Mouse (Mus musculus): ENCODE results near the gene B3galt4. TPM values are rescaled to one million over a fixed set of nuclear protein-coding genes. Genes with fewer than 3 reads are reported as not detected.
"Not testable (repeated sequence)": the region's sequence is repeated elsewhere in the genome, so short reads cannot be mapped to it uniquely, and the experiment has no call there.

The B3galt4 gene
- polyA plus RNA-seq, 1 experiment from 2014 or later = 8.3 TPM

DNA sequence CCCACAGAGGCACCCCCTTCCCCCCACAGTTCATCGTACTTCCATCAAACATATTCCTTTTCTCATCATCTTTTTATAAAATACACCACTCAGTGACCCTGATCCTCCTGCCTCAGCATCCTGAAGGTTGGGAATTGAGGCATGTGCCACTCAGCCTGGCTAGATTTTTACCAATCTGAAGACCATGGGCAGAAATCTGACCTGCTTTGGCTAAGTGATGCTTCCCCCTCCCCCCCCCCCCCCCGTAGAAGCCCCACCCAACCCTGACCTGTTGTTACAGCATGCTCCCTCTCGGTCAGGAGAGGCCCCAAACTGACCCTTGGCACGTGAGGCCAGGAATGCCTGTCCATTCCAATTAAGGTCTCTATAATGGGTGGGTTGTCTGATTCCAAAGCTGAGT, 46.5 kb downstream of the B3galt4 start, which contains the start of gene Platr17:
TSS of gene Platr17 (plus strand) at position 301 of the 400 bp plus-strand sequence.
- H3K9ac ChIP-seq; ATAC-seq (ENCODE audit: insufficient number of reproducible peaks, low FRiP score, low TSS enrichment, low read depth); H3K36me3 ChIP-seq; H3K4me2 ChIP-seq; H3K27me3 ChIP-seq; H3K9me3 ChIP-seq; H3K4me3 ChIP-seq; H3K27ac ChIP-seq: not testable (repeated sequence)
- peaks cover 12% of the 10 kb centered on the region for H3K4me1 ChIP-seq
- WGBS = 50% methylated on average over 3 of the region's 4 CpGs

DNA sequence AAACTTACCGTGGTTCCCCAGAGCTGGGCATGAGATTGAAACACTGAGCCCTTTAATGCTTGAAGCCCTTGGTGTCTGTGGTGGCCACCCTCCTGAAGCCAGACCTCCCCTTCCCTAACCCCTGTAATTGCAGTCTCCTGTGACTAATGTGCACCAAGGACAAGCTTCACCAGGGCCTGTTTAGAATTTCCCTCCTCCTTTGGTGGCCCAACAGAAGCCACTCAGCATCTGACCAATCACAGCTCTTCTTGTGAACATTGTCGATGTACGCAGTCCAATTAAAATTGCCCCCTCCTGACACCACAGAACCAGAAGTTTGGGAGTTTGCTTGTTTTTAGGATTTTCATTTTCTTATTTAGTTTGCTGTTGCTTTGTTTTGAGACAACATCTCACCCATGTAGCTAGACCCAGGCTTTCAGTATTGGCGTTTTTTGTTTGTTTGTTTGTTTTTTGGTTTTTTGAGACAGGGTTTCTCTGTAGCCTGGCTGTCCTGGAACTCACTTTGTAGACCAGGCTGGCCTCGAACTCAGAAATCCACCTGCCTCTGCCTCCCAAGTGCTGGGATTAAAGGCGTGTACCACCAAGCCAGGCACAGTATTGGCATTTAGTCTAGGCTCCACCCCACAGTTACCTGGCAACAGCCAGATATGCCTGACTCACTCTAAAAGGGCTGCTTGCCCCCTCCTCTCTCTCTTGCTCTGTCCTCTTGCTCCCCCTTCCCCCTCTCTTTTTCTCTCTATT, 47.2 kb downstream of the B3galt4 start:
- H3K4me3 ChIP-seq; H3K9me3 ChIP-seq; H3K27ac ChIP-seq; ATAC-seq (ENCODE audit: insufficient number of reproducible peaks, low FRiP score, low TSS enrichment, low read depth); H3K4me2 ChIP-seq; H3K27me3 ChIP-seq; H3K36me3 ChIP-seq; H3K9ac ChIP-seq: not testable (repeated sequence)
- peaks cover 12% of the 10 kb centered on the region for H3K4me1 ChIP-seq
- 70% methylated on average over 6 of the region's 6 CpGs for WGBS

DNA sequence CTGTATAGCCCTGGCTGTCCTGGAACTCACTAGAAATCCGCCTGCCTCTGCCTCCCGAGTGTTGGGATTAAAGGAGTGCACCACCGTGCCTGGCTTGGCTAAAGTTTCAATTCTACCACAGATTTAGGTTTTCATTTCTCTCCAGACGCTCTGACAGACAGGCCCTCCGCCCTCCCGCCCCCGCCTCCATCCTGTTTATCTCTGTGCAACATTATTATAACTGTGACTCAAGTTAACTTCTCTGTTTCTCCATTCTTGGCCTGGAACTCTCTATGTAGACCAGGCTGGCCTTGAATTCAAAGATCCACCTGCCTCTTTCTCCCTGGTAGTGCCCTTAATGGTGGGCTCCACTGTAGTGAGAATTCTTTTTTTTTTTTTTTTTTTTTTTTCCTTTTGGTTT, 48.8 kb downstream of the B3galt4 start:
- Histone ChIP-seq H3K4me3 (no peak overlapping the region), H3K4me2 (no peak overlapping the region), H3K27me3 (no peaks in the 10 kb centered on the region), H3K9ac (no peak overlapping the region), H3K4me1 (no peaks in the 10 kb centered on the region), H3K9me3 (no peaks in the 10 kb centered on the region), H3K27ac (no peak overlapping the region), H3K36me3 (no peaks in the 10 kb centered on the region)
- WGBS = 76% methylated on average over 7 of the region's 7 CpGs
- ATAC-seq (ENCODE audit: insufficient number of reproducible peaks, low FRiP score, low TSS enrichment, low read depth) = no peak

DNA sequence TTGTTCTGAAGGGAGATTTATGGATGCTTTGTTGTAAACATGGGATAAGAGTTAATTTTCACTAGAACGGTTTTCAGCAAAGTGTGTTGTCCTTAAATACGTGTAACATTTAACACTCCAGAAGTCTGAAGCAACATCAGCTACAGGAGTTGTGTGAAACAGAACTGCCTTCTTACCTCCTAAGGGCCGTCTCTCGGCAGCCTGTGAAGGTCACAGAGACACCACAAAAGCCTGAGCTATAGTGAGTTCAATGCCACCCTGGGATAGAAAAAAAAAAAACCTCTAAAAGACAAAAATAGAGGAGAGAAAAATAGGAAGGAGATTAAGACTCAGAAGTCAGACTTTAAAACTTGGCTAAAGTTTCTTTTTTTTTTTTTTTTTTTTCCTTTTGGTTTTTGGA, 49.2 kb downstream of the B3galt4 start:
- no peak for ATAC-seq (ENCODE audit: insufficient number of reproducible peaks, low FRiP score, low TSS enrichment, low read depth)
- H3K9ac ChIP-seq = no peak overlapping the region
- H3K9me3 ChIP-seq = no peaks in the 10 kb centered on the region
- H3K4me2 ChIP-seq = no peak overlapping the region
- H3K27me3 ChIP-seq = no peaks in the 10 kb centered on the region
- H3K4me3 ChIP-seq = no peak overlapping the region
- WGBS = 55% methylated on average over 4 of the region's 4 CpGs
- no peak overlapping the region for H3K27ac ChIP-seq
- H3K36me3 ChIP-seq = no peaks in the 10 kb centered on the region
- H3K4me1 ChIP-seq = no peaks in the 10 kb centered on the region

DNA sequence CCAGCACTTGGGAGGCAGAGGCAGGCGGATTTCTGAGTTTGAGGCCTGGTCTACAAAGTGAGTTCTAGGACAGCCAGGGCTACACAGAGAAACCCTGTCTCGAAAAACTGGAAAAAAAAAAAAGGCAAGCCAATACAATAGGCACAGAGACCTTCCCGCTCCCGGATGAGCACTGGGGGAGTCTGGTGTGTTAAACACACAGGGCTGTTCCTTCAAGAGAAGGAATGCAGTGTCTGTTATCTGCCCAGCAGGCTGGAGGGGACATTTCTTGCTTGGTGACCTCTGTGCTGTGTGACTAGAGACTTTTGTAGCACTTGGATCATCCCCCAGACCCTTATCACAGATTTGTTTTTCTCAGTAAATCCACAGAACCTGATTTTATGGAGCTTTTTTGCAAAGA, 49.6 kb downstream of the B3galt4 start:
- no peak overlapping the region for H3K4me2 ChIP-seq
- 55% methylated on average over 4 of the region's 4 CpGs for WGBS
- H3K27me3 ChIP-seq = no peaks in the 10 kb centered on the region
- H3K36me3 ChIP-seq = no peaks in the 10 kb centered on the region
- no peaks in the 10 kb centered on the region for H3K9me3 ChIP-seq
- no peak overlapping the region for H3K9ac ChIP-seq
- no peaks in the 10 kb centered on the region for H3K4me1 ChIP-seq
- no peak overlapping the region for H3K27ac ChIP-seq
- no peak for ATAC-seq (ENCODE audit: insufficient number of reproducible peaks, low FRiP score, low TSS enrichment, low read depth)
- no peak overlapping the region for H3K4me3 ChIP-seq

DNA sequence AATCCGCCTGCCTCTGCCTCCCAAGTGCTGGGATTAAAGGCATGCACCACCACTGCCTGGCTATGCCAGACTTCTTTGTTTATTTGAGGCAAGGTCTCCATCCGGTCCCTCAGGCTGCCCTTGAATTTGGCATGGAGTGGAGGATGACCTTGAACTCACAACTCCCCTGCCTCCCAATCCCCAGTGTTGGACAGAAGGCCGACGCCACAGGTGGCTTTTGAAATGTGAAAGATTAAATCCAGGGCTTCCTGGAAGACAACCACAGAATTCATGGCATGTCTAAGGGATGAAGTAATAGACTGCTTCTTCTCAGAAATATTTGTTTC, 50.3 kb downstream of the B3galt4 start:
- Histone ChIP-seq H3K4me2 (no peak overlapping the region), H3K36me3 (no peaks in the 10 kb centered on the region), H3K27ac (no peak overlapping the region), H3K4me1 (no peaks in the 10 kb centered on the region), H3K9ac (no peak overlapping the region), H3K9me3 (no peaks in the 10 kb centered on the region), H3K4me3 (no peak overlapping the region), H3K27me3 (no peaks in the 10 kb centered on the region)
- 74% methylated on average over 4 of the region's 4 CpGs for WGBS
- ATAC-seq (ENCODE audit: insufficient number of reproducible peaks, low FRiP score, low TSS enrichment, low read depth) = no peak

DNA sequence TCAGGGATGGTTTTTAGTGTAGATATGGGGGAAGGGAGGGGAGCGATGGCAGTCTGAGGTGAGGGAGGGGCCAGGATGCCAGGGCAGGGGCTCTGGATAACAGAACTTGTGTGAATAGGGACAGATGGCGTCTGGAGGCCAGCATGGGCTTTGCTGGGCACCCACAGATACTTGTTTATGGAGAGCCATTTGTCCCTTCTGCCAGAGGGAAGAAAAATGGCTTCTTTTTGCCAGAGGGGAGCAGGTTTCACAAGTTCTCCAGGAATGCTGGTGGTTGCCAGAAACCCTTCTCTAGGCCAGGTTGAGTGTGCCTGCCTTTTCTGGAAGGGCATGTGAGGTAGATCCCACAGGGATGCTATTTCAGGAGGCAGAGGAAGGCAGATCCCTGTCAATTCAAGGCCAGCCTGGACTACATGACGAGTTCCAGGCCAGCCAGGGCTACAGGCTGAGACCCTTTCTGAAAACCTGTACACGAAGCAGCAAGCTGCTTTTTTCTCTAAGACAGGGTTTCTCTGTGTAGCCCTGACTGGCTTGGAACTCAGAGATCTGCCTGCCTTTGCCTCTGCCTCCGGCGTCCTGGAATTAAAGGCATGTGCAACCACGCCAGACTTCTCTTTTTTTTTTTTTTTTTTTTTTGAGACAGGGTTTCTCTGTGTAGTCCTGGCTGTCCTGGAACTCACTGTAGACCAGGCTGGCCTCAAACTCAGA, 50.9 kb downstream of the B3galt4 start:
- H3K36me3 ChIP-seq = no peaks in the 10 kb centered on the region
- WGBS = 56% methylated on average over 7 of the region's 7 CpGs
- no peaks in the 10 kb centered on the region for H3K27me3 ChIP-seq
- H3K9me3 ChIP-seq = no peaks in the 10 kb centered on the region
- no peak overlapping the region for H3K9ac ChIP-seq
- H3K4me3 ChIP-seq = no peak overlapping the region
- H3K27ac ChIP-seq = no peak overlapping the region
- ATAC-seq (ENCODE audit: insufficient number of reproducible peaks, low FRiP score, low TSS enrichment, low read depth) = no peak
- no peak overlapping the region for H3K4me2 ChIP-seq
- H3K4me1 ChIP-seq = no peaks in the 10 kb centered on the region

Other genes starting within 250 kb of the B3galt4 start
- gene March2, start 232.8 kb downstream of the B3galt4 start, polyA plus RNA-seq (2015; fragmentation: Nextera tagmentation; extraction: Ambion mirVana) = 62.6 and 65.6 TPM in 2 replicates
- 257 and 267 TPM in 2 replicates for gene Rab11b, start 191.0 kb downstream of the B3galt4 start, polyA plus RNA-seq (2015; fragmentation: Nextera tagmentation; extraction: Ambion mirVana)
- gene Angptl4, start 169.7 kb downstream of the B3galt4 start, polyA plus RNA-seq (2015; fragmentation: Nextera tagmentation; extraction: Ambion mirVana) = 53.1 and 62.9 TPM in 2 replicates
- gene Kank3, start 141.0 kb downstream of the B3galt4 start, polyA plus RNA-seq (2015; fragmentation: Nextera tagmentation; extraction: Ambion mirVana) = 29.4 and 32.3 TPM in 2 replicates
- gene Rps28, start 126.9 kb downstream of the B3galt4 start, polyA plus RNA-seq (2015; fragmentation: Nextera tagmentation; extraction: Ambion mirVana) = 716 and 1,053 TPM in 2 replicates
- 404 and 428 TPM in 2 replicates for gene Ndufa7, start 126.9 kb downstream of the B3galt4 start, polyA plus RNA-seq (2015; fragmentation: Nextera tagmentation; extraction: Ambion mirVana)
- 53.1 and 54.8 TPM in 2 replicates for gene Cd320, start 108.4 kb downstream of the B3galt4 start, polyA plus RNA-seq (2015; fragmentation: Nextera tagmentation; extraction: Ambion mirVana)
- not detected in 2 replicates for gene Gm7029, start 77.7 kb downstream of the B3galt4 start, polyA plus RNA-seq (2015; fragmentation: Nextera tagmentation; extraction: Ambion mirVana)
- gene Kifc1, start 60.8 kb downstream of the B3galt4 start, polyA plus RNA-seq (2015; fragmentation: Nextera tagmentation; extraction: Ambion mirVana) = 3.5 and 7.7 TPM in 2 replicates
- gene Platr17, start 46.4 kb downstream of the B3galt4 start, polyA plus RNA-seq (2015; fragmentation: Nextera tagmentation; extraction: Ambion mirVana) = 0.19 and 0.30 TPM in 2 replicates
- gene Daxx, start 42.1 kb downstream of the B3galt4 start, polyA plus RNA-seq (2015; fragmentation: Nextera tagmentation; extraction: Ambion mirVana) = 47.2 and 55.7 TPM in 2 replicates
- 42.1 and 46.3 TPM in 2 replicates for gene Tapbp, start 35.6 kb downstream of the B3galt4 start, polyA plus RNA-seq (2015; fragmentation: Nextera tagmentation; extraction: Ambion mirVana)
- gene Zbtb22, start 35.6 kb downstream of the B3galt4 start, polyA plus RNA-seq (2015; fragmentation: Nextera tagmentation; extraction: Ambion mirVana) = 14.0 and 15.5 TPM in 2 replicates
- 51.8 and 58.5 TPM in 2 replicates for gene Rgl2, start 21.9 kb downstream of the B3galt4 start, polyA plus RNA-seq (2015; fragmentation: Nextera tagmentation; extraction: Ambion mirVana)
- gene Pfdn6, start 11.1 kb downstream of the B3galt4 start, polyA plus RNA-seq (2015; fragmentation: Nextera tagmentation; extraction: Ambion mirVana) = 132 and 139 TPM in 2 replicates
- 31.4 and 36.0 TPM in 2 replicates for gene Wdr46, start 10.8 kb downstream of the B3galt4 start, polyA plus RNA-seq (2015; fragmentation: Nextera tagmentation; extraction: Ambion mirVana)
- gene Vps52, start 4.3 kb upstream of the B3galt4 start, polyA plus RNA-seq (2015; fragmentation: Nextera tagmentation; extraction: Ambion mirVana) = 46.5 and 50.4 TPM in 2 replicates
- 1,572 and 1,837 TPM in 2 replicates for gene Rps18, start 4.5 kb upstream of the B3galt4 start, polyA plus RNA-seq (2015; fragmentation: Nextera tagmentation; extraction: Ambion mirVana)
- gene H2-K1, start 48.9 kb upstream of the B3galt4 start, polyA plus RNA-seq (2015; fragmentation: Nextera tagmentation; extraction: Ambion mirVana) = 25.5 and 31.3 TPM in 2 replicates
- gene Ring1, start 73.2 kb upstream of the B3galt4 start, polyA plus RNA-seq (2015; fragmentation: Nextera tagmentation; extraction: Ambion mirVana) = 18.1 and 18.9 TPM in 2 replicates
- gene H2-Ke6, start 76.6 kb upstream of the B3galt4 start, polyA plus RNA-seq (2015; fragmentation: Nextera tagmentation; extraction: Ambion mirVana) = 45.0 and 50.3 TPM in 2 replicates
- gene Slc39a7, start 80.2 kb upstream of the B3galt4 start, polyA plus RNA-seq (2015; fragmentation: Nextera tagmentation; extraction: Ambion mirVana) = 258 and 259 TPM in 2 replicates
- gene Rxrb, start 80.3 kb upstream of the B3galt4 start, polyA plus RNA-seq (2015; fragmentation: Nextera tagmentation; extraction: Ambion mirVana) = 44.4 and 52.5 TPM in 2 replicates
- 94.4 and 96.5 TPM in 2 replicates for gene Col11a2, start 87.9 kb upstream of the B3galt4 start, polyA plus RNA-seq (2015; fragmentation: Nextera tagmentation; extraction: Ambion mirVana)
- gene H2-Oa, start 140.9 kb upstream of the B3galt4 start, polyA plus RNA-seq (2015; fragmentation: Nextera tagmentation; extraction: Ambion mirVana) = 0.61 and 0.79 TPM in 2 replicates
- 13.4 and 15.2 TPM in 2 replicates for gene H2-DMa, start 168.1 kb upstream of the B3galt4 start, polyA plus RNA-seq (2015; fragmentation: Nextera tagmentation; extraction: Ambion mirVana)
- 104 and 112 TPM in 2 replicates for gene Brd2, start 171.1 kb upstream of the B3galt4 start, polyA plus RNA-seq (2015; fragmentation: Nextera tagmentation; extraction: Ambion mirVana)
- 0.37 and 0.38 TPM in 2 replicates for gene H2-DMb2, start 191.8 kb upstream of the B3galt4 start, polyA plus RNA-seq (2015; fragmentation: Nextera tagmentation; extraction: Ambion mirVana)
- 2.6 and 3.3 TPM in 2 replicates for gene H2-DMb1, start 201.6 kb upstream of the B3galt4 start, polyA plus RNA-seq (2015; fragmentation: Nextera tagmentation; extraction: Ambion mirVana)
- gene Tap1, start 236.1 kb upstream of the B3galt4 start, polyA plus RNA-seq (2015; fragmentation: Nextera tagmentation; extraction: Ambion mirVana) = 13.2 and 13.4 TPM in 2 replicates
- gene Psmb9, start 236.3 kb upstream of the B3galt4 start, polyA plus RNA-seq (2015; fragmentation: Nextera tagmentation; extraction: Ambion mirVana) = 3.1 and 3.4 TPM in 2 replicates
- gene Psmb8, start 246.2 kb upstream of the B3galt4 start, polyA plus RNA-seq (2015; fragmentation: Nextera tagmentation; extraction: Ambion mirVana) = 11.7 and 12.1 TPM in 2 replicates